Mouse (Mus musculus) hindbrain, embryonic 15.5 days (tissue): Measurements from ENCODE around the gene Zic5. TPM values are rescaled to one million over a fixed set of nuclear protein-coding genes. Genes with fewer than 3 reads are reported as not detected.
A peak's percentile ranks its signal among the peaks of the same experiment; 100 is the strongest.

Experiments
- ATAC-seq: fragments of 200-750 bp; cut with Nextera tagmentation; 2 replicates; pipeline ENCODE4 v1.8.0; 2017; ENCODE audit warnings: low read depth, moderate number of reproducible peaks, moderate TSS enrichment; ENCODE audit not compliant: low FRiP score
- H3K27ac ChIP-seq: fragments of 300-500 bp; sonication (generic); replicated peaks from 2 replicates; pipeline ENCODE4 v1.5.1; 2015; ENCODE audit warnings: mild to moderate bottlenecking, inconsistent platforms
- H3K27me3 ChIP-seq: fragments of 300-500 bp; sonication (generic); 2 replicates; pipeline ENCODE4 v1.6.1; 2015; ENCODE audit warnings: control low read depth, inconsistent platforms
- H3K36me3 ChIP-seq: fragments of 300-500 bp; sonication (generic); 2 replicates; pipeline ENCODE4 v1.6.1; 2015; ENCODE audit warnings: control low read depth, inconsistent platforms
- H3K4me1 ChIP-seq: fragments of 300-500 bp; sonication (generic); replicated peaks from 2 replicates; pipeline ENCODE4 v1.6.1; 2015; ENCODE audit warnings: control low read depth, inconsistent platforms
- H3K4me2 ChIP-seq: fragments of 300-500 bp; sonication (generic); 2 replicates; pipeline ENCODE4 v1.6.1; 2015; ENCODE audit warnings: moderate library complexity, mild to moderate bottlenecking, inconsistent platforms
- H3K4me3 ChIP-seq: fragments of 300-500 bp; sonication (generic); 2 replicates; pipeline ENCODE4 v1.5.1; 2015; ENCODE audit warnings: mild to moderate bottlenecking, inconsistent platforms
- H3K9ac ChIP-seq: fragments of 300-500 bp; sonication (generic); 2 replicates; pipeline ENCODE4 v1.6.1; 2015; ENCODE audit warnings: inconsistent platforms
- H3K9me3 ChIP-seq: fragments of 300-500 bp; sonication (generic); 2 replicates; pipeline ENCODE4 v1.6.1; 2016; ENCODE audit warnings: control low read depth, inconsistent platforms
- WGBS: fragments of 180-500 bp; shearing (Covaris S2); methylation state at CpG from one replicate; pipeline ENCODE4 v1.1.7; 2015; 5-methylcytosine and 5-hydroxymethylcytosine counted together
- polyA plus RNA-seq: library from polyadenylated mRNA; unstranded; fragments of >200 nt; fragmentation: Nextera tagmentation; extraction: Ambion mirVana; gene quantifications from 2 replicates; pipeline ENCODE4 v1.2.1, GENCODE M21; 2015

Gene Zic5
- polyA plus RNA-seq, result 13.8 and 17.9 TPM in 2 replicates

- Histone ChIP-seq H3K4me1 (peaks cover 19% of the 10 kb centered on the region), H3K36me3 (no peaks in the 10 kb centered on the region), H3K27me3 (peaks cover 49% of the 10 kb centered on the region), H3K4me2 (peak within 1 kb of the TSS; percentile 70), H3K9ac (peak within 1 kb of the TSS; percentile 63), H3K27ac (peak within 1 kb of the TSS; percentile 93), H3K9me3 (no peaks in the 10 kb centered on the region), H3K4me3 (peak within 1 kb of the TSS; percentile 52)
- peak; percentile 72 for ATAC-seq
- WGBS, result under 1% methylated on average over 56 of the region's 62 CpGs
These were observed at the start of gene Zic5 for GRCm38 (mm10) chr14:122464763-122465741. Zic5 (minus strand) TSS chr14:122465677.

- no peaks in the 10 kb centered on the region for H3K4me1 ChIP-seq
- no peaks in the 10 kb centered on the region for H3K36me3 ChIP-seq
- no peak overlapping the region for H3K4me2 ChIP-seq
- WGBS, result 78% methylated on average over 1 of the region's 1 CpGs
- no peaks in the 10 kb centered on the region for H3K27me3 ChIP-seq
- no peak overlapping the region for H3K4me3 ChIP-seq
- no peaks in the 10 kb centered on the region for H3K9me3 ChIP-seq
- no peak overlapping the region for H3K9ac ChIP-seq
- no peak overlapping the region for H3K27ac ChIP-seq
- ATAC-seq, result no peak
These were observed 48.1 kb upstream of the Zic5 start for GRCm38 (mm10) chr14:122513511-122514036.

GRCm38 (mm10) chr14:122511519-122511918, 46.0 kb upstream of the Zic5 start:
- Histone ChIP-seq H3K9ac (no peak overlapping the region), H3K9me3 (no peaks in the 10 kb centered on the region), H3K27me3 (no peaks in the 10 kb centered on the region), H3K27ac (no peak overlapping the region), H3K4me3 (no peak overlapping the region), H3K36me3 (no peaks in the 10 kb centered on the region), H3K4me1 (no peaks in the 10 kb centered on the region), H3K4me2 (no peak overlapping the region)
- 75% methylated on average over 3 of the region's 3 CpGs for WGBS
- ATAC-seq, result no peak

GRCm38 (mm10) chr14:122509058-122509457, 43.6 kb upstream of the Zic5 start:
- Histone ChIP-seq H3K4me1 (no peaks in the 10 kb centered on the region), H3K9ac (no peak overlapping the region), H3K27me3 (no peaks in the 10 kb centered on the region), H3K9me3 (no peaks in the 10 kb centered on the region), H3K4me3 (no peak overlapping the region), H3K36me3 (no peaks in the 10 kb centered on the region), H3K4me2 (no peak overlapping the region), H3K27ac (no peak overlapping the region)
- ATAC-seq, result no peak
- WGBS, result 31% methylated on average over 2 of the region's 2 CpGs

- Histone ChIP-seq H3K4me1 (0 out of 2 replicates have a peak, but pooled peaks cover 7% of the 10 kb centered on the region), H3K9ac (no peak overlapping the region), H3K4me2 (no peak overlapping the region), H3K36me3 (no peaks in the 10 kb centered on the region), H3K27me3 (peaks cover 38% of the 10 kb centered on the region), H3K4me3 (no peak overlapping the region), H3K9me3 (no peaks in the 10 kb centered on the region), H3K27ac (no peak overlapping the region)
- 73% methylated on average over 1 of the region's 1 CpGs for WGBS
- no peak for ATAC-seq
These were observed 26.5 kb upstream of the Zic5 start for GRCm38 (mm10) chr14:122492015-122492414.

- H3K4me2 ChIP-seq, result no peak overlapping the region
- H3K4me1 ChIP-seq, result 0 out of 2 replicates have a peak, but pooled peaks cover 7% of the 10 kb centered on the region
- H3K9me3 ChIP-seq, result no peaks in the 10 kb centered on the region
- H3K9ac ChIP-seq, result no peak overlapping the region
- H3K4me3 ChIP-seq, result no peak overlapping the region
- H3K27ac ChIP-seq, result peak overlapping the region; percentile 83; the same call in 1 of the 2 replicates
- no peaks in the 10 kb centered on the region for H3K36me3 ChIP-seq
- 66% methylated on average over 6 of the region's 6 CpGs for WGBS
- peaks cover 40% of the 10 kb centered on the region for H3K27me3 ChIP-seq
- no peak for ATAC-seq
These were observed 26.0 kb upstream of the Zic5 start for GRCm38 (mm10) chr14:122491521-122491920.

- peak within 1 kb of the TSS; percentile 56 for H3K4me2 ChIP-seq
- peak; percentile 85 for ATAC-seq
- no peaks in the 10 kb centered on the region for H3K36me3 ChIP-seq
- peak within 1 kb of the TSS; percentile 30 for H3K4me3 ChIP-seq
- H3K9ac ChIP-seq, result peak within 1 kb of the TSS; percentile 36; the same call in 1 of the 2 replicates
- peak within 1 kb of the TSS; percentile 83 for H3K27ac ChIP-seq
- 2% methylated on average over 51 of the region's 51 CpGs for WGBS
- H3K27me3 ChIP-seq, result peaks cover 42% of the 10 kb centered on the region
- no peaks in the 10 kb centered on the region for H3K9me3 ChIP-seq
- H3K4me1 ChIP-seq, result 0 out of 2 replicates have a peak, but pooled peaks cover 7% of the 10 kb centered on the region
These were observed 25.2 kb upstream of the Zic5 start, which contains the start of gene Gm10837 for GRCm38 (mm10) chr14:122490441-122491328. Gm10837 (plus strand) TSS chr14:122490586.

- no peak for ATAC-seq
- Histone ChIP-seq H3K9me3 (no peaks in the 10 kb centered on the region), H3K27me3 (peaks cover 46% of the 10 kb centered on the region), H3K27ac (peak overlapping the region; percentile 83), H3K9ac (no peak overlapping the region), H3K4me3 (peak overlapping the region; percentile 30), H3K36me3 (no peaks in the 10 kb centered on the region), H3K4me1 (0 out of 2 replicates have a peak, but pooled peaks cover 7% of the 10 kb centered on the region), H3K4me2 (peak overlapping the region; percentile 56)
- 2% methylated on average over 12 of the region's 12 CpGs for WGBS
These were observed 24.4 kb upstream of the Zic5 start for GRCm38 (mm10) chr14:122489686-122490414.

- ATAC-seq, result no peak
- no peak overlapping the region for H3K9ac ChIP-seq
- 2% methylated on average over 5 of the region's 5 CpGs for WGBS
- H3K36me3 ChIP-seq, result no peaks in the 10 kb centered on the region
- H3K4me3 ChIP-seq, result peak overlapping the region; percentile 11; the same call in 1 of the 2 replicates
- H3K4me2 ChIP-seq, result peak overlapping the region; percentile 56
- H3K27ac ChIP-seq, result peak overlapping the region; percentile 16; the same call in 1 of the 2 replicates
- no peaks in the 10 kb centered on the region for H3K9me3 ChIP-seq
- peaks cover 53% of the 10 kb centered on the region for H3K27me3 ChIP-seq
- H3K4me1 ChIP-seq, result 0 out of 2 replicates have a peak, but pooled peaks cover 7% of the 10 kb centered on the region
These were observed 23.6 kb upstream of the Zic5 start for GRCm38 (mm10) chr14:122489041-122489440.

GRCm38 (mm10) chr14:122487366-122487765, 21.9 kb upstream of the Zic5 start:
- Histone ChIP-seq H3K9me3 (no peaks in the 10 kb centered on the region), H3K4me3 (no peak overlapping the region), H3K36me3 (no peaks in the 10 kb centered on the region), H3K27me3 (peaks cover 53% of the 10 kb centered on the region), H3K4me1 (0 out of 2 replicates have a peak, but pooled peaks cover 7% of the 10 kb centered on the region), H3K9ac (0 out of 2 replicates have a peak overlapping the region, but pooled peaks have one; percentile 16), H3K27ac (no peak overlapping the region), H3K4me2 (peak overlapping the region; percentile 30)
- no peak for ATAC-seq
- WGBS, result 7% methylated on average over 5 of the region's 5 CpGs

- no peaks in the 10 kb centered on the region for H3K9me3 ChIP-seq
- 22% methylated on average over 1 of the region's 1 CpGs for WGBS
These were observed 21.1 kb upstream of the Zic5 start for GRCm38 (mm10) chr14:122486611-122487010.

More at GRCm38 (mm10) chr14:122486611-122487010, 21.1 kb upstream of the Zic5 start:
- Histone ChIP-seq H3K36me3 (no peaks in the 10 kb centered on the region), H3K27me3 (peaks cover 51% of the 10 kb centered on the region), H3K9ac (no peak overlapping the region), H3K27ac (no peak overlapping the region), H3K4me2 (0 out of 2 replicates have a peak overlapping the region, but pooled peaks have one; percentile 13), H3K4me1 (0 out of 2 replicates have a peak, but pooled peaks cover 7% of the 10 kb centered on the region), H3K4me3 (no peak overlapping the region)
- ATAC-seq, result no peak
